Mouse (Mus musculus): Measurements from ENCODE around the gene Hes2. TPM values are rescaled to one million over a fixed set of nuclear protein-coding genes. Genes with fewer than 3 reads are reported as not detected.

The Hes2 gene
- polyA plus RNA-seq, 1 experiment from 2014 or later = 0.23 TPM

DNA sequence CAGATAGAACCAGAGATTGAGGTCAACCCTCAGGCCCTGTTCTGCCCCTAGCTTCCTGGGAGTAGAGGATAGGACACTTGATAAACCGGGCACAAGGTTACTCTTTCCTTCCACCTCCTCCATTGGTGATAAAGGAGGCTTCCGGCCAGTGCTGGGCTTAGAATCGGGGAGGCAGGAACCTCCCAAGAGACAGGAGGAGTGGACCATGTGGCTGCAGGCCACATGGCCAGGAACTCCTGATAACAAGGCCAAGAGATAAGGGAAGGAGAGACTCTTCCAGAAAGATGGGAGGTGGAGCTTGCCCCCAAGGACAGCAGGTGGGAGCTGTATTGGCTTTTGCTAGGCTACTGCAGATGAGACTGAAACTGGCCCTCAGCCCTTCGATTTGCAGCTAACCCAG is 8.1 kb upstream of the Hes2 start:
- Histone ChIP-seq H3K9me3 (replicated peaks) (no peaks in the 10 kb centered on the region), H3K4me2 (no peak overlapping the region), H3K27me3 (peaks cover 69% of the 10 kb centered on the region), H3K4me1 (replicated peaks) (peaks cover 17% of the 10 kb centered on the region), H3K27ac (no peak overlapping the region), H3K4me3 (no peak overlapping the region), H3K36me3 (no peaks in the 10 kb centered on the region), H3K9ac (no peak overlapping the region)
- WGBS = 56% methylated on average over 4 of the region's 4 CpGs
- no peak for ATAC-seq (replicated peaks; ENCODE audit: insufficient number of reproducible peaks, insufficient read depth, low FRiP score, low read depth)

DNA sequence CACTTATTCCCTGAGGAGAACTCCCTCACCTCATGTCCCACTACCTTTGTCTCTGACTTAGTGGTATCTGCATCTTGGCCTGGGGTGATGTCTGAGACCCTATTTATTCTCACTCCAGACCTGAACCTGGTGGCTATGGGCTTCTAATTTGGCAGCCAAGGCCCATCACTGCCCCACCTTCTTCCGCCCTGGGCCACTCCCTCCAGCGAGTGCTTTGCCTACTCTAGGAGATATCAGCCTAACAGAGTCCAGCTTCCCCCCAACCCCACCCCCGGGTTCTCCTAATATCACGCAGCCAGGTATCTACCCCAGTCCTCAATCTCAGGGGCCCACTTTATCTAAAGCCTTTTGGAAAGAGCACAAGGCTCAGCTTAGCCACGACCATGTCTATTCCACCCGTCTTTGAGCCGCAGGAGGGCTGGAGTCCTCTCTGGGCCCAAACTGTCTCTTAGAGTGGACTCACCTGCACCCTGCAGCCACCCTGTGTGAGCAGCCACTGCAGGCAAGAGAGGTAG is 7.2 kb upstream of the Hes2 start:
- peak overlapping the region; percentile 81 for H3K4me2 ChIP-seq
- peaks cover 17% of the 10 kb centered on the region for H3K4me1 ChIP-seq (replicated peaks)
- WGBS = 33% methylated on average over 7 of the region's 7 CpGs
- ATAC-seq (replicated peaks; ENCODE audit: insufficient number of reproducible peaks, insufficient read depth, low FRiP score, low read depth) = no peak
- H3K4me3 ChIP-seq = peak overlapping the region; percentile 50
- H3K9ac ChIP-seq = peak overlapping the region; percentile 23; the same call in 1 of the 2 replicates
- no peaks in the 10 kb centered on the region for H3K9me3 ChIP-seq (replicated peaks)
- H3K36me3 ChIP-seq = no peaks in the 10 kb centered on the region
- H3K27me3 ChIP-seq = peaks cover 74% of the 10 kb centered on the region
- H3K27ac ChIP-seq = no peak overlapping the region

DNA sequence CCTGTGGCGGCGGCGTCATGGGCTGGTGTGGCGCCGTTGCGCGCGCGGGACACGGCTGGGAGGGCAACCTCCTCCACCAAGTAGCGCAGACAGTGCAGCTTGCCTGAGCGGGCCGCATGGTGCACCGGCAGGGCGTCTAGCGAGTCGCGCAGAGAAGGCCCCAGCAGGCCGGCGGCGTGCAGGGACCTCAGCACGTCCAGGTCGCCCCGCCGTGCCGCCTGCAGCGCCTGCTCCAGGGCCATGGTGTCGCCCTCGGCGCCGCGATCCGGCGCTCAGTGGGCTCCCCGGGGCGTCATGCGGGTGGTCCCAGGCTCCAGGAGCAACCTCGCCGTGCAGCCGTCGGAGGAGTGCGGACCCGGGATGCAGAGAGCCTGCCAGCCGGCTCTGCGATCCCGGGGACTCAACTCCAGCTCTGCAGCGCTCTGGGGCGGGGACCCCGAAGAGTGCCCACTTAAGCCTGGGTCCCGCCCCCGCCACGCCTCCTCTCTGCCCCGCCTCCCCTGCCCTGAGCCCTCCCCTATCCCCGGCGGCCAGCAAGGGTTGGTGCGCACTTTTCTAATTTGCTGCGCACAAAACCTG is 6.6 kb upstream of the Hes2 start, which contains the start of gene Espn:
TSS of gene Espn (minus strand) at position 406 of the 579 bp plus-strand sequence.
- peak within 1 kb of the TSS; percentile 23; the same call in 1 of the 2 replicates for H3K9ac ChIP-seq
- H3K4me3 ChIP-seq = peak within 1 kb of the TSS; percentile 50
- no peaks in the 10 kb centered on the region for H3K9me3 ChIP-seq (replicated peaks)
- H3K36me3 ChIP-seq = no peaks in the 10 kb centered on the region
- peaks cover 17% of the 10 kb centered on the region for H3K4me1 ChIP-seq (replicated peaks)
- H3K27ac ChIP-seq = no peak within 1 kb of the TSS
- WGBS = 1% methylated on average over 52 of the region's 57 CpGs
- peaks cover 77% of the 10 kb centered on the region for H3K27me3 ChIP-seq
- peak within 1 kb of the TSS; percentile 81 for H3K4me2 ChIP-seq
- ATAC-seq (replicated peaks; ENCODE audit: insufficient number of reproducible peaks, insufficient read depth, low FRiP score, low read depth) = peak; percentile 80

DNA sequence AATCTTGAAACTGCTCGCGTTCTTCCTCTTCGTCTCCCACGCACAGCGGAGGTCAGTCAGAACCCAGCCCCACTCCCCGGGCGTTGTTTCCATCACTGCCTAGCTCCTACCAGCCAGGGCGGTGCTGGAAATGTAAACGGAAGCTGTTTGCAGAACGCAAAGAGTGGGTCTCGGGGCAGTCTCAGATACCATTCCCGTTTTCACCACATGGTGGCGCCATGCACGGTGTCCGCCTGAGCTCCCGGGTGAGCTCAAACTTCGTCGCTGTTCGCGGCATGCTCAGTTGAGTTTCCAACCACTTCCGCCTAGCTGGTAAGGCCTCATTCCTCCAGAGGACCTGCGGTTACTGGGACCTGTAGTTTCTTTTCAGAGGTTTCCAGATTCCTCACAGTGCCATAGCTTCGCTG is 4.9 kb upstream of the Hes2 start:
- H3K4me1 ChIP-seq (replicated peaks) = peaks cover 27% of the 10 kb centered on the region
- H3K36me3 ChIP-seq = no peaks in the 10 kb centered on the region
- peaks cover 87% of the 10 kb centered on the region for H3K27me3 ChIP-seq
- H3K4me2 ChIP-seq = peak overlapping the region; percentile 54
- 3% methylated on average over 23 of the region's 23 CpGs for WGBS
- H3K27ac ChIP-seq = no peak overlapping the region
- 0 out of 2 replicates have a peak, but pooled peaks have one; percentile 42 for ATAC-seq (replicated peaks; ENCODE audit: insufficient number of reproducible peaks, insufficient read depth, low FRiP score, low read depth)
- H3K4me3 ChIP-seq = peak overlapping the region; percentile 33
- H3K9ac ChIP-seq = peak overlapping the region; percentile 18; the same call in 1 of the 2 replicates
- no peaks in the 10 kb centered on the region for H3K9me3 ChIP-seq (replicated peaks)

DNA sequence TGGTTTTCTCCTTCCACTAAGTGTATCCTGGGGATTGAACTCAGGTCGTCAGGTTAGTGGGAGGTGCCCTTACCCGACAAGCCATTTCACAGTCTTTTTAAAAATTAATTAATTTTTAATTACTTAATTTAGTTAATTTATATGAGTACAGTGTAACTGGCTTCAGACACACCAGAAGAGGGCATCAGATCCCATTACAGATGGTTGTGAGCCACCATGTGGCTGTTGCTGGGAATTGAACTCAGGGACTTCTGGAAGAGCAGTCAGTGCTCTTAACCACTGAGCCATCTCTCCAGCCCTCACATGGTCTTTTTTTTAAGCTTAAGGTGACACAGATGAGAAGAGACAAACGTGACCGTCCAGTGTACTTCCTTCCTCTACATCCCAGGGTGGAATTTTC is 3.6 kb upstream of the Hes2 start:
- H3K9me3 ChIP-seq (replicated peaks) = no peaks in the 10 kb centered on the region
- H3K9ac ChIP-seq = no peak overlapping the region
- no peak for ATAC-seq (replicated peaks; ENCODE audit: insufficient number of reproducible peaks, insufficient read depth, low FRiP score, low read depth)
- H3K4me1 ChIP-seq (replicated peaks) = peaks cover 38% of the 10 kb centered on the region
- no peak overlapping the region for H3K4me2 ChIP-seq
- 56% methylated on average over 4 of the region's 4 CpGs for WGBS
- no peak overlapping the region for H3K4me3 ChIP-seq
- no peak overlapping the region for H3K27ac ChIP-seq
- H3K27me3 ChIP-seq = peaks cover 87% of the 10 kb centered on the region
- no peaks in the 10 kb centered on the region for H3K36me3 ChIP-seq

DNA sequence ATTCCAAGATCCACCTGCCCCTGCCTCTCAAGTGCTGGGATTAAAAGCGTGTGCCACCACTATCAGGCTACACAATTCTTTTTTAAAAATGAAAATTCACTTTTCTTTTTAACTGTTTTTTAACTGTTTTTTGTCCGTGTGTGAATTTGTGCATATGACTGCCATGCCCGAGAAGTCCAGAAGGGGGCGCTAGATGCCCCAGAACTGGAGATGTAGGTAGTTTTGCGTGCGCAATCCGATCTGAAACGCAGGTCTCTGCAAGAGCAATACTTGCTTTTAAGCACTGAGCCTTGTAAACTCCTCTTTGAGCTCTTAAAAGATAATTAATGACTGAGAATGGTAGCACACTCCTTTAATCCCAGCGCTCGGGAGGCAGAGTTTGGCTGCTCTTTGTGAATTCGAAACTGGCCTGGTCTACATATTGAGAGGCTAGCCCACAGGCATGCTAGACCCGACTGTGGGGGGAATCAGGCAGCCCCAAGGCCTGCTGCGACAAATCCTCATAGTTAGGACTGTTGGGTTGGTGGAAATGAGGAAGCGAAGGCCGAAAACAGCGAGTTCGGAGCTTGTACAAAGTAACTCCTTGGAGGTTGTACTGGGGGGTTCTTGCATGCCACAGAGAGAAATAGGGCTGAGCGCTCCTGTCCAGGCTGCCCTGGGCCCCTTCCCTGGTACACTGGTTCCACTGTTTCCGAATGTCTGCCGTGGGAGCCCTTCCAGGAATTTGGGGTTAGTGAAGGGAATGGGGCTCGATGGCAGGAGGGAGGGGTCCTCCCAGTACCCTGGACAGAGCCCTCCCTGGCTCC is 685 bp upstream of the Hes2 start:
- Histone ChIP-seq H3K4me3 (peak overlapping the region; percentile 39), H3K4me2 (peak overlapping the region; percentile 61), H3K9me3 (replicated peaks) (no peaks in the 10 kb centered on the region), H3K27ac (no peak overlapping the region), H3K27me3 (peaks cover 88% of the 10 kb centered on the region), H3K9ac (no peak overlapping the region), H3K36me3 (no peaks in the 10 kb centered on the region), H3K4me1 (replicated peaks) (peaks cover 28% of the 10 kb centered on the region)
- WGBS = 18% methylated on average over 21 of the region's 21 CpGs
- ATAC-seq (replicated peaks; ENCODE audit: insufficient number of reproducible peaks, insufficient read depth, low FRiP score, low read depth) = no peak

DNA sequence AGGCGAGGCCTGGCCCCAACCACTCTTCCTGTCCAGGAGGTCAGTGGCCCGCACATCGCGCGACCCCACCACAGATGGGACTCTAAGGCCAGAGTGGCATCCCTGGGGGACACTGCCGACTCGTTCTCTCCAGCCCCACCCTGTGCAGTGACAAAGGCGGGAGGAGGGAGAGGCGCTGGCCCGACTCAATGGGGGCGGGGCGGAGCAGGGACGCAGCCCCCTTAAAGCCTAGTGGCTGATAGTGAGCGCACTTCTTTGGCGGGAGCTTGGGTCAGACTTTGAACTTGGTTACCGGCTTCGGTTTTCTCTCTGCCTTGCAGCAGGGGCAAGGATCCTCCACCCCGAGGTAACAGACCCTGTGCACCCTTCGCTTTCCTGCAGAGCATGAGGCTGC is 615 bp downstream of the Hes2 start:
- Histone ChIP-seq H3K27me3 (peaks cover 87% of the 10 kb centered on the region), H3K4me3 (peak overlapping the region; percentile 39), H3K4me2 (peak overlapping the region; percentile 61), H3K9me3 (replicated peaks) (no peaks in the 10 kb centered on the region), H3K27ac (no peak overlapping the region), H3K4me1 (replicated peaks) (peaks cover 21% of the 10 kb centered on the region), H3K36me3 (no peaks in the 10 kb centered on the region), H3K9ac (no peak overlapping the region)
- ATAC-seq (replicated peaks; ENCODE audit: insufficient number of reproducible peaks, insufficient read depth, low FRiP score, low read depth) = no peak
- 2% methylated on average over 19 of the region's 19 CpGs for WGBS

DNA sequence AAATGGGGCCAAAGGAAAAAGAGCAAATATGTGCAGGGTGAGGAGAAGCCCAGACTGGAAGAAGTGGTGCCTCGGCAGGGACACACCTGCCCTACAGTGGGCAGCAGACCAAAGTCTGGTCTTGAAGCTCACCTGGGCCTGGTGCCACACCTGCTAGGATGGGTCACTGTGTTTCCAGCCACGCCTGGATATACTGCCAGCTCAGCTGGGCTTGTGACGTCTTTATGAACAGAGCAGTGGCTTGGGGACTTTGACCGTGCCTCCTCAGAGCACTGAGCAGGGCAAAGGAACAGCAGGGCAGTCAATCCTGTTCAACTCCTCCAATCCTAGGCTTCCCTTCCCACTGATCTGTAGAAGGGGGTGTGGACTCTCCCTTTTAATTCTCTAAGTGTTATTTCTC is 2.1 kb downstream of the Hes2 start:
- Histone ChIP-seq H3K9ac (no peak overlapping the region), H3K4me1 (replicated peaks) (peaks cover 27% of the 10 kb centered on the region), H3K4me2 (no peak overlapping the region), H3K36me3 (no peaks in the 10 kb centered on the region), H3K4me3 (no peak overlapping the region), H3K27me3 (peaks cover 78% of the 10 kb centered on the region), H3K27ac (no peak overlapping the region), H3K9me3 (replicated peaks) (no peaks in the 10 kb centered on the region)
- no peak for ATAC-seq (replicated peaks; ENCODE audit: insufficient number of reproducible peaks, insufficient read depth, low FRiP score, low read depth)
- 49% methylated on average over 4 of the region's 4 CpGs for WGBS

DNA sequence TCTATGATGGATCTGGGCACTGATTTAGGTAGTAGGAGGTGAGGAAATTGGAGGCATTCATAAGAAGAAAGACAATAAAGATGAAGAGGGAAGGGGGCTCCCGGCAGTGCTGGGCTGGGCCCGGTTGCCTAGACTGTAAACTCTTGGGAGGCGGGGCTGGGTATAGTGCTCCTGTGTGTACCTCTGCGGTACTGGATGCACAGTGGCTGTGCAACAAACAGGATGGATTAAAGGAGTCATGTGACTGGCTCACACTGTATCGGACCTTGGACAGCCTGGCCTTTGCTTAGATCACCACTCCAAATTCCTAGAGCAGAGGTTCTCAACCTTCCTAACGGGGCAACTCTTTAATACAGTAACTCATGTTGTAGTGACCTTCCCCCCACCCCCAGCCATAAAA is 2.9 kb downstream of the Hes2 start:
- Histone ChIP-seq H3K4me1 (replicated peaks) (peaks cover 28% of the 10 kb centered on the region), H3K4me3 (no peak overlapping the region), H3K9ac (no peak overlapping the region), H3K27ac (no peak overlapping the region), H3K27me3 (peaks cover 74% of the 10 kb centered on the region), H3K36me3 (no peaks in the 10 kb centered on the region), H3K4me2 (no peak overlapping the region), H3K9me3 (replicated peaks) (no peaks in the 10 kb centered on the region)
- WGBS = 75% methylated on average over 6 of the region's 6 CpGs
- ATAC-seq (replicated peaks; ENCODE audit: insufficient number of reproducible peaks, insufficient read depth, low FRiP score, low read depth) = no peak

DNA sequence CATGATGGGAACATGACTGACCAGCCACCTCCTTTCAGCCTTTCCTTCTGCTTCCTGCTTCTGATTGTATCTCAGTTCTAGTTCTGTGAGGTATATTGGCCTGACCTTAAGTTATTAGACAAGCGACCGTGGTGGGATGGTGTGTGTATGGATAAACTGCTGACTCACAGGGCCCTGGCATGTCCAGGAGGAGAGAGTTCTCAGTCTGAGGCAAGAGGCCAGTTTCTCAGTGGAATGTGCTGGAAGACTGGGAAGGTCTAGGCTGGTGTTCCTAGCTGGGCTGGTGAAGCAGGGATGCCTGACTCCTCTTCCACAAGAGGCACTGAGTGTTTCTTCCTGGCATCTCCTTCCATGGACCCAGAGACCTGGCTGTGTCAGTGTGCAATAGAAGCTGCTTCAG is 4.1 kb downstream of the Hes2 start:
- H3K27ac ChIP-seq = no peak overlapping the region
- no peaks in the 10 kb centered on the region for H3K9me3 ChIP-seq (replicated peaks)
- no peak for ATAC-seq (replicated peaks; ENCODE audit: insufficient number of reproducible peaks, insufficient read depth, low FRiP score, low read depth)
- H3K27me3 ChIP-seq = peaks cover 64% of the 10 kb centered on the region
- WGBS = 78% methylated on average over 2 of the region's 2 CpGs
- H3K4me1 ChIP-seq (replicated peaks) = peaks cover 28% of the 10 kb centered on the region
- H3K9ac ChIP-seq = no peak overlapping the region
- no peak overlapping the region for H3K4me3 ChIP-seq
- H3K4me2 ChIP-seq = no peak overlapping the region
- no peaks in the 10 kb centered on the region for H3K36me3 ChIP-seq

DNA sequence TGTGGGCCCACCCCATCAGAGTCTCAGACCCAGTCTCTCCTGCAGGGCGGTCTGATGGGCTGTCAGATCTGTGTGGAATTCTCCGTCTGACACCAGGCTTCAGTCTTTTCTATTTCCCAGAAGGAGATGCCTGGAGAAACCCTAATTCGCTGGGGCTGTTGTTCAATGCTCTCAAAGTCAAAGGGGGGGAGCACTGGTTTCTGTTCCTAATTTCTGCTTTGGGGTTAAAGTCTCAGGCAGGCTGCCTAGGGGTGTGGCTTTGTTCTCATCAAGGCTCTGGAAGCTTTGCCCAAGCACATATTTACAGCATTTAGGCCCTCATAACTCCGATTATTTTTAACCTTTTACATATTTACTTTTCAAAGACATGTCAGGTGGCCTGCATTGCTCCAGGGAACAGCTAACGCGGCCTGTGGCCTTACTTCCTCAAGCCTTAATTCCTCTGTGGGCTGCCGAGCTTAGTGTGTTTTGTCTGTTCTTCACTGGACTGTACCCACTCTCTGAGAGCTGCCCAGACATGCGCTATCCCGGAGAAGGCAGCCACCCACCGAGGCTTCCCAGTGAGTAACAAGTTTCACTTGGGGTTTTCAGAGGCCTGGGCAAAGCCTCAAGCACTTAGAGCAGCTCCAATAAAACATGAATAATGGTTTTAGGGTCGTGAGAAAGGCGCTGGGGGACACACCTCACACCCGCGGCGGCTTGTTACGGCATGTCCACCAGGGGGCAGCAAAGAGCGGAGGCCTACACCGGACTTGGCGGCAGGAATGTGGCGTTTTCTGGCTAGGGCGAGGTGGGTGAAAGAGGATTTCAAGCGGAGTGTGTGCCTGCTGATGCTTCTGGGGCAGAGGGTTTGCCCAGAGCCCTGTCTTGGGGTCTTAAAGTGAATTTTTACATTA is 6.6 kb downstream of the Hes2 start:
- Histone ChIP-seq H3K36me3 (no peaks in the 10 kb centered on the region), H3K9ac (no peak overlapping the region), H3K9me3 (replicated peaks) (no peaks in the 10 kb centered on the region), H3K4me1 (replicated peaks) (peaks cover 7% of the 10 kb centered on the region; the same call in 1 of the 2 replicates), H3K27ac (no peak overlapping the region), H3K4me2 (no peak overlapping the region), H3K4me3 (no peak overlapping the region), H3K27me3 (peaks cover 43% of the 10 kb centered on the region)
- 26% methylated on average over 22 of the region's 22 CpGs for WGBS
- ATAC-seq (replicated peaks; ENCODE audit: insufficient number of reproducible peaks, insufficient read depth, low FRiP score, low read depth) = no peak

Data from heart, embryonic 15.5 days (tissue).